Mouse (Mus musculus) naive thymus-derived CD4-positive, alpha-beta T cell, adult 2 months (primary cell): Measurements from ENCODE around the gene Tcf7.

Source experiments
- DNase-seq: peaks from one replicate; pipeline ENCODE4 v3.0.0-alpha.2; 2011; ENCODE audit warnings: low read depth

Tcf7 gene

GRCm38 (mm10) chr11:52282774-52283595 is at the start of gene Tcf7:
Gene Tcf7 (minus strand): TSS chr11:52283014.
- DNase-seq: no peak

DNA sequence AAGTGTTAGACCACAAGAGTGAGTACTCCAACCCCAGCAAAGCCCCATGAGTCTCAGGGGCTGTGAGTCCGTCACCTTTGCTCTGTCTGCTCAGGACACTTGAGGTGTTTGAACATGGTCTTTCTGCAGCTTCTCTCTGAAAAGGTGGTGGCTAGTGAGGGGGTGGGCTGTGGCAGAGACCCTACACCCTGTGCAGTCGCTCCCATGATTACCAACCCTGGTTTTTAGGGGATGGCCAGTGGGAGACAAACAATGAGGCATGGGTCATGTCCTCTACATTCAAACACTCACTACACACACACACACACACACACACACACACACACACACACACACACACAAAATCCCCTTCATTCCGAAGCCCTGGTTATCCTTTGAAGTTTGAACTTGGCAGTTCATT is 44.5 kb upstream of the Tcf7 start:
- peak; percentile 56 for DNase-seq

DNA sequence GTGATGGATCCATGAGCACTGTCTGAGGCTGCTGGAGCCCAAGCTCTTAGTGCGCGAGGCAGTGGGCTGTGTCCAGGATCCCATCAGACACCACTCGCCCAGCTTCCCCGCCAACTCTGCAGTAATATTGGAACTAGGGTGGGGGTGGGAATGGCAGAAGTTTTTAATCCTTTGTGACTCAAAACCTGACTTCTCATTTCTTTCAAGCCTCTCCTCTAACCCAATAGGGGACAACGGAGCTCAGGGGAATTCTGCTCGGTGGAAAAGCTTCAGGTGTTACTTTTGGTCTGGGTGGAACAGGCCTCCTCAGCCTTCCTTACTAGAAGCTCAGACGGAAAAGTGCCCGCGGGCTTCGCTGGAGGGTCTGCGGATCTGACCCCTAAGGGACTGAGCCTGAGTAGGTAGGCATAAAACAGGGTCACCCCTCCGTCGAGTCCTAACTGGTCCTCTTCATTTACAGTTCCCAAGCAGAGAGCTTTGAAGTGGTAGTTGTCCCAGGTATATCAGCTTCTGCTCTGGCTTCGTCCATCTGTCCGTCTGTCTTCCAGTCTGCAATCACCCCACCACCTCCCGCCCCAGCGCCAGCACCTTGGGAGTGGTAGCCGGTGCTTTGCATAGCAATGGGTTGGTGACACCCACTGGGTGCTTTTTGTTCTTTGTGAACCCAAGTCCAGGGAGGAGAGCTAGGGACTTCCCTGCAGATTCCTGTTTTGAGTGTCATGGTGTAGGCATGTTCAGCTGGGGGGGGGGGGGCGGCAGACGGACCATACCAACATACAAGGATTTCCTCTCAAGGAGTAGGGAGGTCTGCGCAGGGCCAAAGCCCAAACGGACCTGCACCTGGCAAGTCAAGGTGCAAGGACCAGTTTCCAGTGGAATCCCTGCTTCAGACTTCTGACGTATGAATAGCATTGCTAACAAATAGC is 41.9 kb upstream of the Tcf7 start:
- no peak for DNase-seq

DNA sequence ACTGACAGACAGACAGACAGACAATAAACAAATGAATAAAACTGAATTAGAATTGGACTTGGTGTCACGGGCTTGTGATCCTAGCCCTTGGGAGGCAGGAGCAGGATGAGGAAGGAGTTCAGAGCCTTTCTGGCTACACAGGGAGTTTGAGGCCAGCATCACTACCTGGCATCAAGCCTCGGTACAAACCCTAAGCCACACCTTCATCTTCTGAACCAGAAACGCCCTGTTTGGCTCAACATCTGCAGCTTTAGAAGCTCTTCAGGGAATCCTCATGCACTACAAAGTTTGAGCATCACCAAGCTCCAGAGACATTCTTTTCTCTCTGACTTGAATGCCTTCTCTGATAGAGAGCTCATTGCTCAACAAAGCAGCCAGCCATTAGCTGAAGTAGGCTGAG is 38.7 kb upstream of the Tcf7 start:
- DNase-seq: peak; percentile 68

DNA sequence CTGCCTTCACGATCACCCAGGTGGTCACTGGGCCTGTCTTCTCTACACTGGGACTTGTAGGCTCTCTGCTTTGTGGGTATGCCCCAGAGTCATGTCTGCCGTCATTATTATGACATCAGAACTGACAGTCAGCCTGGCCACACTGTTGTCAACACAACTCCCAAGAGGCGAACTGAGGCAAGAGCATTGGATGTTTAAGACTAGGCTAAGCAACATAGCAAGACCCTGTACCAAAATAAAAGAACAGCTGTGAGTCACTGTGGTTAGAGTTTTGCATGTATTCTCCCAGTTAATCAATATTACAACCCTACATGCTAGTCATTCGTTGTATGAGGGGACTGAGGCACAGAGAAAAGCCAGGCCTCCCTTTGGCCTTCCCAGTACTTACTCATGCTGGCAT is 37.7 kb upstream of the Tcf7 start:
- peak; percentile 31 for DNase-seq

DNA sequence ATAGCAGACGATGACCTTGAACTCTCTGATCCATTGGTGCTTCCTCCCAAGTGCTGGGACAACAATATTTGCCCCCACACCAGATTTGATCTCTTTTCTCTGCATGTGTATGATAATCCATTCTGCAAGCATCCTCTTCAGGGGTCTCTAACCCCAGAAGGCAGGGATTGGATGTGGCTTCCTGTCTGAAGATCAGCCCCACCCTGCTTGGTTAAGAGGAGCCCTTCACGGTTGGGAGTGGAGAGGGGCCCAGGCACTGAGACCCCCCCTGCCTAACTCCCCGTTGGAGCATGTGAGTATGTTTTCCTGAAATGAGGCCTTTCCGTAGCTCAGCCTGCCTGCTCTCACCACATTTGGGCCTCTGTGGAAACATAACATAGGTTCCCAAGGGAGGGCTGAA is 36.9 kb upstream of the Tcf7 start:
- DNase-seq: no peak

GRCm38 (mm10) chr11:52318445-52318844 is 35.6 kb upstream of the Tcf7 start:
- DNase-seq: peak; percentile 86

- DNase-seq: peak; percentile 97
These were observed 31.4 kb upstream of the Tcf7 start for GRCm38 (mm10) chr11:52314102-52314793.

DNA sequence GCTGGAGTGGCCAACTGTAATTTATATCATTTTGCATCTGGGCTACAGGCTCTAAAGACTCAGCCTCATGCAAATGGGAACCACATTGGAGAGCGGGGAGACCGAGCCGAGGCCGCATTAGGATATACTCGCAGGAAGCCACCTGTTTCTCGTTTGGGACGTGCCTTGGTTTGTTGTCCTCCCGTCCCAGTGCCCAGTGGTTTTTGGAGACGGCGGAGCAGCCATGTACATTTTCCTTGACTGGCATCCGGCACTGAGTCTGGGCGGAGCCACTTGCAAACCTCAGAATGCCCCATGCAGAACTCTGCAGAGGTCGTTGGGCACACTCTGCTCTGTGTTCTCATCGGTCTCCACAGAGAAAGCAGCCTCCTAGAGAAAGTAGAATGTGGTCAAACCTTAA is 27.9 kb upstream of the Tcf7 start:
- peak; percentile 81 for DNase-seq

DNA sequence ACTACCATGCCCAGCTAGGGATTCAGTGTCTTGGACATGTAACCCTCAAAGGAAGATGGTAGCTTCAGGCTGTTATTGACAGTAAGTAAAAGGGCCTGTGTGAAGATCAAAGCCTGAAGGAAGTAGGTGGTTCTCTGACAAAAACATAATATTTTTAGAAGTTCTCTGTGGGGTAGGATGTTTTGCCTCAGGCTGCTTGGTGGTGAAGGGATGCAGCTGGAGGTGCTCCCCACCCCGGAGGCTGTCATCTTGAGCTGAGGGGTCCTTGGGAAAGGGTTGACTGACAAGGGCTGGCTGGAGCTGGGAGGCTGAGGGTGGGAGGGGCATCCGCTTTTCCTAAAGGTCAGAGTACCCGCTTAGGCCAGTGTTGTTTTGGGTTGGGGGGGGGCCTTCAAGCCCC is 26.7 kb upstream of the Tcf7 start:
- peak; percentile 82 for DNase-seq

GRCm38 (mm10) chr11:52306431-52306830 is 23.6 kb upstream of the Tcf7 start:
- no peak for DNase-seq

DNA sequence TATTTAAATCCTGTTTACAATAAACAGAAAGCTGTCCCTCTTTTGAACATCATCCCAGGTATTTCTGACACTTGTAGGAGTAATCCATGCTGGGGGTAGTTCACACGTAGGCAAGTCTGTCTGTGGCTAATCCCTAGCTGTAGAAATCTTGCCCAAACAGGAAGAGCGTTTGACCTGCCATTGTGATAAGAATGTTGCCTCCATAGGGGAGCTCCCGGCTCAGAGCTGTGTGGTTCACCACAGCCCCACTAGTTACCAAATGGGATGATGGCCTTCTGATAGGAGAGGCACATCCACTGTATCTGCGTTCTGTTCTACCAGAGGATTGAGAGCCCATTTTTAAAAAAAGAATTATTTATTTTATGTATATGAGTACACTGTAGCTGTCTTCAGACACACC is 22.5 kb upstream of the Tcf7 start:
- DNase-seq: no peak

DNA sequence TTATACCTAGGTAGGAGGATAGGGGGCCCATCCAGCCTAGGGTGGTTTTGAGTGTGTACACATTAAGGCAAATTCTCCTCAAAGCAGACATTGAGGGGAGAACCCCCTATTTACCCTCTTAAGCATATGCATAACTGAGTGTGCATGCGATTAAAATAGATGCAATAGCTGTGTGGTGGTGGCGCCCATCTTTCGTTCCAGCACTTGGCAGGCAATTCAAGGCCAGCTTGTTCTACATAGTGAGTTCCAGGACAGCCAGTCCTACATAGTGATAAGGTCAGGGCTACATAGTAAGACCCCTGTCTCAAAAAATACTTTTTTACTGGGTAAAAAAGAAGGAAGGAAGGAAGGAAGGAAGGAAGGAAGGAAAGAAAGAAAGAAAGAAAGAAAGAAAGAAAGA is 19.9 kb upstream of the Tcf7 start:
- no peak for DNase-seq

DNA sequence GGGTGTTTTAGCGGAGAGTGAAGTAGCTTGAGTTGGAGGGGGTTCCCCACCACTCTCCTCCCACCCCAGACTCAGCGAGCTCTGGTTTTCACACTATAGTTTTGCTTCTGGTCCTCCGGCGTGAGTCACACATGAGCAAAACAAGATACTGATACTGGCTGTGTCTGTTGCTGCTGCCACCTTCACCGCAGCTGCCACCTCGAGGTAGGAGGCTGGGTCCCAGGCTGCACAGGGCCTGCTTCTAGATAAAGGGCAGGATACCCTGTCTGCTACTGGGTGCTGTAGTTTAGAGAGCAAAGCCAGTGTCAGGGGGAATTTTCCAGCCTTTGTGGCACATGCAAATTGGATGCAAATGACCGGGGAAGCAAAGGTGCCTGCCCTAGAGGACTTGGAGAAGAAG is 16.9 kb upstream of the Tcf7 start:
- peak; percentile 91 for DNase-seq

DNA sequence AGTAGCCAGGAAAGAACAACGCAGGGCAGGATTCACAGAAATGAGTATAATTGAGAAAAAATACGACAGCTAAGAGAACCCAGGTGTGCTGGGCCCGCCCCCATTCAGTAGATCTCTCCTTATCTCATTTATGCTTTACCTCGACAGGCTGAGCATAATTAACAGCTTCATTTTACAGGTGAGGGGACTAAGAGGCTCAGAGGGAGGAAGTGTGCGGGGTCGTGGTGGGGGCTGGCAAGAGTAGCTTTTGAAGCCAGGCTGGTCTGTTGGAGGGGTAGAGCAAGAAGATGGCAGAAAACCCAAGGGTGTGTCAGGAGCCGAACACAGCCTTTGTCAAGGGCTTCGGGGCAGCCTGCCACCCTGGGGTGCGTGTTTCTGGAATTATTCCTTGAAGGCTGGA is 16.1 kb upstream of the Tcf7 start:
- DNase-seq: no peak

- peak; percentile 92 for DNase-seq
These were observed 14.5 kb upstream of the Tcf7 start for GRCm38 (mm10) chr11:52297352-52297751.

- peak; percentile 68 for DNase-seq
These were observed 11.3 kb upstream of the Tcf7 start for GRCm38 (mm10) chr11:52294103-52294502.

- DNase-seq: no peak
These were observed 10.1 kb upstream of the Tcf7 start for GRCm38 (mm10) chr11:52292894-52293293.

DNA sequence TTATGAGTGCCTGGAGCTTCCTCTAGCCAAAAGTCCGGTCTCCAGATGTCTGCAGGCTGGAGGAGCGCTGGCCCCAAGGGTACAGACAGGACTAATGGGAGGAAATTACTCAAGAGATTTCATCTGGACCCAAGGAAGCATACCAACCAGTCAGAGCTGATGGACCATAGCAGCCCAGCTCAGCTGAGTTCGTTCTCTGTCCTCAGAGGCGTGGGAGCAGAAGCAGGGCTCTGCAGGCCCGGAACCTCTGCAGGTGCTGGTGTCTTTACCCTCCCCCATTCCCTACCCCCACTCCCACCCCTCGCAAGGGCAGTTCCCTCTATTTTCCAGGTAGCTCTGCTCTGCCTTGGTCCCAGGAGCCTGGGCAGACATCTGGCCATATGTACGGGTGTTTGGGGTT is 9.5 kb upstream of the Tcf7 start:
- DNase-seq: no peak

DNA sequence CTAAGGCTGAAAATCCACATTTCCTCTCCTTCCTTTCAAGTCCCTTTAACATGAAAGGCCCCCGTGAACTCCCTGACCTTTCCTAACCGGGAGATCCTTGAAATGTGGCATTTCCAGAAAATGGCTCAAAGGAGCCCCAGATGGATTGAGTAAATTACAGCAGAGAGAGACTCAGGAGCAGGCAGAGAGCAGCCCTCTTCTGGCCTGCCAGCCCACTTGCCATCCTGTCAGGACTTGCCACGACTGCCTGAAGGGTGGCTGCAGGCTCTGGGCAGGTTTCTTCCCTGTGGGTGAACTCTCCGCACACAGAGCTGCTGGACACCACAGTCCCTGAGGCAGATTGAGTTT is 4.1 kb upstream of the Tcf7 start:
- DNase-seq: no peak

GRCm38 (mm10) chr11:52286301-52286957 is 3.6 kb upstream of the Tcf7 start:
- DNase-seq: no peak
